8 mouse cellular contexts compared by ENCODE assay signal in genomic region chr11:97884601-97885185, GRCm38 (mm10). TPM values are rescaled to one million over a fixed set of nuclear protein-coding genes. Genes with fewer than 3 reads are reported as not detected.
DNase-seq lines count a peak whose midpoint lies in the region; ATAC-seq and TF ChIP-seq lines count a peak whose summit lies in the region.

No protein-coding gene starts in this region.

- H3K4me2 ChIP-seq in lung, embryonic 16.5 days (ENCODE audit: low read depth, low read length), result peak overlapping the region; percentile 67
- peak overlapping the region; percentile 60 for H3K4me2 ChIP-seq in embryonic facial prominence, embryonic 14.5 days (ENCODE audit: low read depth, low read length)
- peak overlapping the region; percentile 63 for H3K4me2 ChIP-seq in intestine, postnatal 0 days (replicated peaks; ENCODE audit: low read depth)
- peak overlapping the region; percentile 67 for H3K4me2 ChIP-seq in neural tube, embryonic 15.5 days

- TF ChIP-seq CTCF in intestine, postnatal 0 days (IDR thresholded peaks at IDR 0.05; ENCODE audit: low read depth), result no peak

- peak overlapping the region; percentile 56 for H3K9ac ChIP-seq in lung, embryonic 16.5 days (ENCODE audit: low read length)
- peak overlapping the region; percentile 20; the same call in 1 of the 2 replicates for H3K9ac ChIP-seq in embryonic facial prominence, embryonic 14.5 days (ENCODE audit: low read depth, low read length)
- H3K9ac ChIP-seq in intestine, postnatal 0 days (ENCODE audit: low read depth, low read length), result peak overlapping the region; percentile 64
- peak overlapping the region; percentile 53; the same call in 1 of the 2 replicates for H3K9ac ChIP-seq in neural tube, embryonic 15.5 days (replicated peaks)

- no peaks in the 10 kb centered on the region for H3K36me3 ChIP-seq in lung, embryonic 16.5 days (ENCODE audit: control insufficient read depth, insufficient read depth, low read length)
- no peaks in the 10 kb centered on the region for H3K36me3 ChIP-seq in embryonic facial prominence, embryonic 14.5 days (ENCODE audit: control insufficient read depth, insufficient read depth, low read length)
- H3K36me3 ChIP-seq in intestine, postnatal 0 days (ENCODE audit: control insufficient read depth, insufficient read depth), result no peaks in the 10 kb centered on the region
- H3K36me3 ChIP-seq in neural tube, embryonic 15.5 days, result no peaks in the 10 kb centered on the region

- H3K4me1 ChIP-seq in lung, embryonic 16.5 days (replicated peaks; ENCODE audit: control insufficient read depth, insufficient read depth, low read length), result no peaks in the 10 kb centered on the region
- H3K4me1 ChIP-seq in embryonic facial prominence, embryonic 14.5 days (ENCODE audit: control insufficient read depth, insufficient read depth, low read length), result no peaks in the 10 kb centered on the region
- H3K4me1 ChIP-seq in intestine, postnatal 0 days (replicated peaks; ENCODE audit: control insufficient read depth, insufficient read depth, low read length), result no peaks in the 10 kb centered on the region
- H3K4me1 ChIP-seq in neural tube, embryonic 15.5 days, result 0 out of 2 replicates have a peak, but pooled peaks cover 5% of the 10 kb centered on the region

- no peaks in the 10 kb centered on the region for H3K9me3 ChIP-seq in lung, embryonic 16.5 days (ENCODE audit: control insufficient read depth, low read length)
- H3K9me3 ChIP-seq in embryonic facial prominence, embryonic 14.5 days (ENCODE audit: control insufficient read depth, low read length), result no peaks in the 10 kb centered on the region
- H3K9me3 ChIP-seq in intestine, postnatal 0 days (ENCODE audit: control insufficient read depth), result no peaks in the 10 kb centered on the region
- no peaks in the 10 kb centered on the region for H3K9me3 ChIP-seq in neural tube, embryonic 15.5 days (replicated peaks)

- peak overlapping the region; percentile 86 for H3K27ac ChIP-seq in lung, embryonic 16.5 days (ENCODE audit: low read length)
- H3K27ac ChIP-seq in embryonic facial prominence, embryonic 14.5 days (replicated peaks; ENCODE audit: low read depth, low read length), result peak overlapping the region; percentile 76
- H3K27ac ChIP-seq in intestine, postnatal 0 days (ENCODE audit: low read depth, low read length), result peak overlapping the region; percentile 88
- peak overlapping the region; percentile 93 for H3K27ac ChIP-seq in neural tube, embryonic 15.5 days (replicated peaks)

- ATAC-seq in lung, embryonic 16.5 days (ENCODE audit: low read depth), result peak; percentile 1; the same call in 1 of the 2 replicates
- no peak for ATAC-seq in embryonic facial prominence, embryonic 14.5 days (ENCODE audit: low read depth)
- ATAC-seq in intestine, postnatal 0 days, result no peak
- ATAC-seq in neural tube, embryonic 15.5 days (ENCODE audit: low FRiP score), result peak; percentile 20; the same call in 1 of the 2 replicates

- intact Hi-C loops in left cerebral cortex, postnatal 36 days (cut with DNase I), result loop anchor here (2.0 kb wide), 1 partner anchor 84 kb away; no protein-coding TSS in a partner anchor

- H3K27me3 ChIP-seq in lung, embryonic 16.5 days (ENCODE audit: control insufficient read depth, insufficient read depth, low read depth, low read length), result no peaks in the 10 kb centered on the region
- no peaks in the 10 kb centered on the region for H3K27me3 ChIP-seq in embryonic facial prominence, embryonic 14.5 days (replicated peaks; ENCODE audit: control insufficient read depth, insufficient read depth, low read length)
- no peaks in the 10 kb centered on the region for H3K27me3 ChIP-seq in intestine, postnatal 0 days (replicated peaks; ENCODE audit: control insufficient read depth, insufficient read depth, low read length)
- H3K27me3 ChIP-seq in neural tube, embryonic 15.5 days (replicated peaks), result no peaks in the 10 kb centered on the region

- H3K4me3 ChIP-seq in lung, embryonic 16.5 days (ENCODE audit: low read length), result peak overlapping the region; percentile 69
- H3K4me3 ChIP-seq in embryonic facial prominence, embryonic 14.5 days (ENCODE audit: low read depth, low read length), result peak overlapping the region; percentile 59
- peak overlapping the region; percentile 60 for H3K4me3 ChIP-seq in intestine, postnatal 0 days (ENCODE audit: low read depth, low read length)
- H3K4me3 ChIP-seq in neural tube, embryonic 15.5 days (replicated peaks), result peak overlapping the region; percentile 70

- WGBS in lung, embryonic 16.5 days, result 20% methylated on average over 7 of the region's 7 CpGs
- WGBS in embryonic facial prominence, embryonic 14.5 days, result 25% methylated on average over 7 of the region's 7 CpGs
- WGBS in intestine, postnatal 0 days, result 28% methylated on average over 7 of the region's 7 CpGs
- 25% methylated on average over 7 of the region's 7 CpGs for WGBS in neural tube, embryonic 15.5 days

- DNase-seq in lung, adult 18-20 months, result no peak
- no peak for DNase-seq in embryonic facial prominence, embryonic 14.5 days (ENCODE audit: low spot score)
- DNase-seq in left cerebral cortex, postnatal 36 days (ENCODE audit: low spot score in 2 of 2), result no peak
- no peak for DNase-seq in right cerebral cortex, postnatal 10 days (ENCODE audit: low spot score in 2 of 2)
- no peak for DNase-seq in right cerebral cortex, postnatal 36 days (ENCODE audit: low spot score in 2 of 2)

RNA-seq across cellular contexts. Expression of gene Fbxo47, which starts 0.7 kb away (rescaled TPM):
- 0.36 and 0.65 TPM in 2 replicates for polyA plus RNA-seq in lung, embryonic 16.5 days (2015; fragmentation: Nextera tagmentation; extraction: Ambion mirVana)
- polyA plus RNA-seq in embryonic facial prominence, embryonic 14.5 days (2014; fragmentation: Nextera tagmentation; extraction: Ambion mirVana), result 0.43 and 0.97 TPM in 2 replicates
- 0.64 and 0.83 TPM in 2 replicates for polyA plus RNA-seq in intestine, postnatal 0 days (2015; fragmentation: Nextera tagmentation; extraction: Ambion mirVana)
- polyA plus RNA-seq in neural tube, embryonic 15.5 days (2015; fragmentation: Nextera tagmentation; extraction: Ambion mirVana), result 0.49 and 0.69 TPM in 2 replicates
- 1 to 10 TPM; 1.9 to 3.7 TPM for total RNA-seq in left cerebral cortex, postnatal 36 days (2021)

RNA-seq across cellular contexts. Expression of gene B230217C12Rik, which starts 44.1 kb away (rescaled TPM):
- polyA plus RNA-seq in lung, embryonic 16.5 days (2015; fragmentation: Nextera tagmentation; extraction: Ambion mirVana), result 3.1 and 3.4 TPM in 2 replicates
- 7.0 and 7.5 TPM in 2 replicates for polyA plus RNA-seq in embryonic facial prominence, embryonic 14.5 days (2014; fragmentation: Nextera tagmentation; extraction: Ambion mirVana)
- polyA plus RNA-seq in intestine, postnatal 0 days (2015; fragmentation: Nextera tagmentation; extraction: Ambion mirVana), result 1.8 and 2.0 TPM in 2 replicates
- polyA plus RNA-seq in neural tube, embryonic 15.5 days (2015; fragmentation: Nextera tagmentation; extraction: Ambion mirVana), result 41.8 and 47.2 TPM in 2 replicates
- 10 to 100 TPM; 79.9 to 81.0 TPM for total RNA-seq in left cerebral cortex, postnatal 36 days (2021)

Comparison
In these comparisons a context has a peak if more than half of its experiments do, and no peak if none do; other contexts are left out.
1. ATAC-seq: peak in lung, embryonic 16.5 days (single experiment) and neural tube, embryonic 15.5 days (single experiment); none in embryonic facial prominence, embryonic 14.5 days (single experiment) and intestine, postnatal 0 days (single experiment).
2. Peak in every context shown above with its lines, with median percentiles within 50 percentile points of each other: H3K27ac ChIP-seq, H3K4me2 ChIP-seq, H3K4me3 ChIP-seq and H3K9ac ChIP-seq.